Mouse (Mus musculus) layer of hippocampus, adult 6 months (tissue): ENCODE results near the gene Ugt2b37. TPM values are rescaled to one million over a fixed set of nuclear protein-coding genes. Genes with fewer than 3 reads are reported as not detected.

Source experiments
- long read RNA-seq, 2 experiments: library from polyadenylated mRNA; unstranded; transcript quantifications; one replicate each; pipeline ENCODE4 v2.0.0; 2019 to 2020
- polyA plus RNA-seq: library from polyadenylated mRNA; unstranded; fragments of <200 nt; fragmentation: Nextera tagmentation; gene quantifications from 2 replicates; pipeline ENCODE4 v1.2.3, GENCODE M21; 2021

Ugt2b37 gene
- polyA plus RNA-seq, result not detected in 2 replicates
- long read RNA-seq, experiment 1, result 0 reads
- long read RNA-seq, experiment 2, result 0 reads

GRCm38 (mm10) chr5:87254676-87255075, at the start of gene Ugt2b37:
Ugt2b37 (minus strand) TSS chr5:87254804.

Other genes with a start within 250 kb of the Ugt2b37 start
- not detected in 2 replicates for gene Ugt2b36, start 162.2 kb downstream of the Ugt2b37 start, polyA plus RNA-seq
- not detected in 2 replicates for gene Ugt2b5, start 114.5 kb downstream of the Ugt2b37 start, polyA plus RNA-seq
- not detected in 2 replicates for gene Ugt2a3, start 82.4 kb upstream of the Ugt2b37 start, polyA plus RNA-seq
- not detected in 2 replicates for gene Ugt2b38, start 169.4 kb upstream of the Ugt2b37 start, polyA plus RNA-seq
- not detected in 2 replicates for gene Ugt2a2, start 227.5 kb upstream of the Ugt2b37 start, polyA plus RNA-seq
- gene Gm43638, start 232.0 kb upstream of the Ugt2b37 start, polyA plus RNA-seq, result not detected in 2 replicates
- gene Ugt2a1, start 236.1 kb upstream of the Ugt2b37 start, polyA plus RNA-seq, result not detected in 2 replicates